ENCODE assay signal across 10 mouse cellular contexts in the genomic region with DNA sequence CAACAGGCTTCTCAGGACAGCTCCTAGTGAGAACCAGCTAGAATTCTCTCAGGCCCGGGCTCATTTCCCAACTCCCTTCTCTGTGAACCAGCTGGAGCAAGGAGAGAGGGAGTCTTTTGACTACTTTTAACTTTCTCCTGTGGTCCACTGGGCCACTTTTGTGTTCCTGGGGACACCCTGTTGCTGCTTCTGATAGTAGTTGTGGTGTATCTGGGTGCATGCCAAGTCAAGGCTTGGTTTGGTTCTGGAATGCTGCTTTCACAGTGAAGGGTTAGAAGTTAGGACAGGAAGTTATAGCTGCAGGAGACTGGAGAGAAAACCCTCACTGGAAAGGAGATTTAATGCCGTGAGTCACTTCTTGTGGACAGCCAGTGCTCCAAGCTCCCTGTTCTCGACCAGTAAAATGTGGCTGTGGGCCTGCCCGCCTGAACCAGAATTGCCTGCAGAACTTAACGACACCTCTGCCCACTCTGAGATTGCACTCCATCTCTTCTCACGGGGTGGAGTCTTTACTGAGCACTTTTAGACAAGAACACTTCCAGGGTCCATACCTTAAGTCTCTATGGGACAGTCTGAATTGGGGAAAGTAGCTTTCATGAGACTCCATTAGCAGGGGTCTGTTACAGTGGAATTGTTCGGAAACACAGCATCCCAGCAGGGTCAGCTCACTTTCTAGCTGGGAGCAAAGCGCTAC.
DNase-seq lines count a peak whose midpoint lies in the region; ATAC-seq and TF ChIP-seq lines count a peak whose summit lies in the region.
"Had no signal": no experiment of that assay in that cellular context is flagged by ENCODE, and none has a peak within 500 bp of the region (broad histone marks: within the 10 kb centered on the region; RNA-seq: fewer than 3 reads in every experiment).

No protein-coding gene starts in this region.

- peaks cover 21 to 36% of the 10 kb centered on the region in 2 experiments for H3K4me1 ChIP-seq in heart, embryonic 14.5 days (ENCODE audit: control insufficient read depth in 2 of 2, insufficient read depth in 2 of 2, low read length in 2 of 2)
- H3K4me1 ChIP-seq in stomach, postnatal 0 days (replicated peaks; ENCODE audit: control insufficient read depth, insufficient read depth) = no peaks in the 10 kb centered on the region; the same call in 1 of the 2 replicates
- H3K4me1 ChIP-seq: hindbrain, embryonic 15.5 days had no signal

- WGBS in heart, embryonic 14.5 days = 39% methylated on average over 8 of the region's 8 CpGs
- WGBS in stomach, postnatal 0 days = 59% methylated on average over 8 of the region's 8 CpGs

- H3K9me3 ChIP-seq in heart, embryonic 14.5 days (ENCODE audit: control insufficient read depth, low read length) = no peaks in the 10 kb centered on the region
- H3K9me3 ChIP-seq in stomach, postnatal 0 days (ENCODE audit: control insufficient read depth, low read length) = no peaks in the 10 kb centered on the region
- H3K9me3 ChIP-seq: embryonic facial prominence, embryonic 12.5 days; hindbrain, embryonic 15.5 days had no signal

- H3K27me3 ChIP-seq in heart, embryonic 14.5 days (ENCODE audit: control insufficient read depth, insufficient read depth, low read length) = no peaks in the 10 kb centered on the region
- H3K27me3 ChIP-seq in stomach, postnatal 0 days (ENCODE audit: control insufficient read depth, insufficient read depth, low read length) = no peaks in the 10 kb centered on the region
- H3K27me3 ChIP-seq: embryonic facial prominence, embryonic 12.5 days; hindbrain, embryonic 15.5 days had no signal

- peak overlapping the region; percentile 62 for H3K4me2 ChIP-seq in heart, embryonic 14.5 days (ENCODE audit: low read length)
- H3K4me2 ChIP-seq in stomach, postnatal 0 days (replicated peaks; ENCODE audit: low read depth) = no peak overlapping the region
- H3K4me2 ChIP-seq: embryonic facial prominence, embryonic 12.5 days; hindbrain, embryonic 15.5 days had no signal

- DNase-seq in ovary, adult 18-20 months (ENCODE audit: low spot score) = peak; percentile 16
- no peak for DNase-seq in ovary, postnatal 10 days (ENCODE audit: low spot score)
- peak; percentile 42 to 63 for DNase-seq in kidney, postnatal 4 days
- DNase-seq in stomach, postnatal 0 days (ENCODE audit: low spot score) = no peak
- no peak for DNase-seq in embryo, embryonic 9.5 days (ENCODE audit: extremely low spot score)
- DNase-seq in gastrocnemius, postnatal 25 days = no peak
- DNase-seq in spleen, postnatal 14 days (ENCODE audit: low spot score in 2 of 2) = no peak

- H3K4me3 ChIP-seq in heart, embryonic 14.5 days (ENCODE audit: control insufficient read depth in 1 of 2, insufficient read depth in 1 of 2, low read depth in 1 of 2, low read length in 2 of 2) = no peak overlapping the region
- H3K4me3 ChIP-seq in stomach, postnatal 0 days (ENCODE audit: low read depth, low read length) = no peak overlapping the region
- H3K4me3 ChIP-seq: embryonic facial prominence, embryonic 12.5 days; hindbrain, embryonic 15.5 days had no signal

- H3K27ac ChIP-seq in heart, embryonic 14.5 days (replicated peaks in 1 of 2; ENCODE audit: control insufficient read depth in 1 of 2, insufficient read depth in 1 of 2, low read depth in 2 of 2, low read length in 2 of 2) = peak overlapping the region; percentile 79 to 94
- peak overlapping the region; percentile 56 for H3K27ac ChIP-seq in stomach, postnatal 0 days (replicated peaks)
- H3K27ac ChIP-seq: embryonic facial prominence, embryonic 12.5 days; hindbrain, embryonic 15.5 days had no signal

- TF ChIP-seq CTCF in stomach, postnatal 0 days (IDR thresholded peaks at IDR 0.05; ENCODE audit: low read depth) = no peak

- TF ChIP-seq EP300 in stomach, postnatal 0 days (optimal IDR thresholded peaks at IDR 0.05) = no peak

- ATAC-seq in heart, embryonic 14.5 days (ENCODE audit: insufficient number of reproducible peaks, insufficient read depth, low FRiP score, low read depth) = no peak
- no peak for ATAC-seq in stomach, postnatal 0 days (ENCODE audit: low FRiP score, low TSS enrichment)

- H3K9ac ChIP-seq in heart, embryonic 14.5 days (ENCODE audit: low read length) = peak overlapping the region; percentile 60
- H3K9ac ChIP-seq in stomach, postnatal 0 days (ENCODE audit: low read length) = no peak overlapping the region
- H3K9ac ChIP-seq: embryonic facial prominence, embryonic 12.5 days; hindbrain, embryonic 15.5 days had no signal

- H3K36me3 ChIP-seq in heart, embryonic 14.5 days (ENCODE audit: control insufficient read depth, insufficient read depth, low read length) = no peaks in the 10 kb centered on the region
- no peaks in the 10 kb centered on the region for H3K36me3 ChIP-seq in stomach, postnatal 0 days (ENCODE audit: control insufficient read depth, insufficient read depth, low read length)
- H3K36me3 ChIP-seq: embryonic facial prominence, embryonic 12.5 days; hindbrain, embryonic 15.5 days had no signal

Comparison
In these comparisons a context has a peak if more than half of its experiments do, and no peak if none do; other contexts are left out.
1. DNase-seq: peak in ovary, adult 18-20 months (single experiment) and kidney, postnatal 4 days (2 of 2); none in ovary, postnatal 10 days (single experiment), stomach, postnatal 0 days (single experiment), embryo, embryonic 9.5 days (single experiment), gastrocnemius, postnatal 25 days (single experiment) and spleen, postnatal 14 days (0 of 2).